Mouse (Mus musculus): Measurements from ENCODE around the gene Gapdhs.

Gene Gapdhs

GRCm38 (mm10) chr7:30683425-30683824, 60.1 kb downstream of the Gapdhs start:
- DNase-seq (ENCODE audit: extremely low spot score, low read depth, low spot score) = no peak

GRCm38 (mm10) chr7:30681897-30682296, 61.6 kb downstream of the Gapdhs start:
- no peak for DNase-seq (ENCODE audit: extremely low spot score, low read depth, low spot score)

Data from hindlimb bud, embryonic 11.5 days (tissue).